Mouse (Mus musculus): ENCODE results near the gene Kcnj12. TPM values are rescaled to one million over a fixed set of nuclear protein-coding genes. Genes with fewer than 3 reads are reported as not detected.

The Kcnj12 gene
- total and polyA plus RNA-seq, 3 experiments = not detected

- DNase-seq (ENCODE audit: low read depth, low spot score) = no peak
- Histone ChIP-seq H3K4me3 (ENCODE audit: control insufficient read depth in 1 of 2, insufficient read depth in 1 of 2, low read depth in 2 of 2, low read length in 2 of 2) (no peak overlapping the region), H3K36me3 (ENCODE audit: control insufficient read depth in 1 of 2, insufficient read depth in 2 of 2, low read length in 2 of 2) (no peaks in the 10 kb centered on the region), H3K27ac (ENCODE audit: control insufficient read depth, low read depth, low read length) (no peak overlapping the region), H3K27me3 (ENCODE audit: control insufficient read depth in 1 of 2, insufficient read depth in 2 of 2, low read length in 2 of 2) (peaks cover 10 to 14% of the 10 kb centered on the region in 2 experiments), H3K9me3 (replicated peaks; ENCODE audit: insufficient read depth, low read length) (no peaks in the 10 kb centered on the region), H3K4me1 (ENCODE audit: control insufficient read depth in 1 of 2, insufficient read depth in 2 of 2, low read length in 2 of 2) (no peaks in the 10 kb centered on the region), H3K79me2 (ENCODE audit: control insufficient read depth, insufficient read depth, low read length, poor library complexity) (no peaks in the 10 kb centered on the region), H3K9ac (ENCODE audit: control insufficient read depth, low read depth, low read length, poor library complexity, severe bottlenecking) (no peak overlapping the region)
- TF ChIP-seq POLR2AphosphoS2 (IDR thresholded peaks at IDR 0.05; ENCODE audit: low read length) (no peak), MAZ (IDR thresholded peaks at IDR 0.05; ENCODE audit: low read depth, low read length) (no peak), TCF12 (IDR thresholded peaks at IDR 0.05; ENCODE audit: low read depth, low read length) (no peak), MYB (IDR thresholded peaks at IDR 0.05; ENCODE audit: low read depth, low read length) (no peak), CHD2 (IDR thresholded peaks at IDR 0.05; ENCODE audit: low read length) (no peak)
Observed at GRCm38 (mm10) chr11:60990428-60990827, 31.9 kb upstream of the Kcnj12 start.

DNA sequence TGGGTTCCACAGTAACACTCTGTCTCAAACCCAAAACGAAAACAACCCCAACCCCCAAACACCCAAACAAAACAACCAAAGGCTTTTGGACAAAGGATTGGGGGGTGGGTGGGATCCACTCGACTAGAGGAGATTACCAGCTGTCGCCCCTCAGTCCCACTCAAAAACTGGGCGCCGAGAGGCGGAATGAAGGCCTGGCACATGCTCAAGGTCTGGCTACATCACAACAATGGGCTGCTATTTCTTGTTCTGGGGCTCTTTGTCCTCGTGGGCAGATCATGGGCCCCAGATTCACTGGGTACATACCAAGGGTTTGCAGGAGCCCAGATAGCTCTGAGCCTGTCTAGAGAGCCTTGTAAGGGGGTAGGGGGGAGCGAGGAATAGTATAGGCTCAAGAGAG, 19.6 kb upstream of the Kcnj12 start:
- TF ChIP-seq ZMIZ1 (IDR thresholded peaks at IDR 0.05; ENCODE audit: low read depth, low read length) (no peak), UBTF (IDR thresholded peaks at IDR 0.05; ENCODE audit: borderline replicate concordance, insufficient read depth, low read depth, low read length) (no peak), GABPA (IDR thresholded peaks at IDR 0.05; ENCODE audit: low read depth, low read length) (no peak), CHD2 (IDR thresholded peaks at IDR 0.05; ENCODE audit: low read length) (no peak), HCFC1 (IDR thresholded peaks at IDR 0.05; ENCODE audit: low read depth, low read length) (no peak)

GRCm38 (mm10) chr11:61004046-61004445, 18.3 kb upstream of the Kcnj12 start:
- TF ChIP-seq MAFK (IDR thresholded peaks at IDR 0.05; ENCODE audit: borderline replicate concordance, low read depth, low read length) = no peak
- no peak for TF ChIP-seq MEF2A (IDR thresholded peaks at IDR 0.05; ENCODE audit: extremely low read depth, insufficient replicate concordance, low read depth, low read length, poor library complexity, severe bottlenecking)
- TF ChIP-seq ELF1 (IDR thresholded peaks at IDR 0.05; ENCODE audit: low read depth, low read length) = no peak
- no peak for TF ChIP-seq TCF12 (IDR thresholded peaks at IDR 0.05; ENCODE audit: low read depth, low read length)
- no peak for TF ChIP-seq CHD1 (IDR thresholded peaks at IDR 0.05; ENCODE audit: low read depth, low read length)
- TF ChIP-seq SMC3 (IDR thresholded peaks at IDR 0.05; ENCODE audit: low read depth, low read length) = no peak
- no peak for TF ChIP-seq SIN3A (IDR thresholded peaks at IDR 0.05; ENCODE audit: low read length)
- TF ChIP-seq ZC3H11A (IDR thresholded peaks at IDR 0.05; ENCODE audit: low read depth, low read length) = no peak
- no peak for TF ChIP-seq MYB (IDR thresholded peaks at IDR 0.05; ENCODE audit: low read depth, low read length)
- no peak for TF ChIP-seq RCOR1 (IDR thresholded peaks at IDR 0.05; ENCODE audit: low read depth, low read length)
- no peak for TF ChIP-seq NELFE (IDR thresholded peaks at IDR 0.05; ENCODE audit: low read depth, low read length)
- Histone ChIP-seq H3K79me2 (ENCODE audit: control insufficient read depth, insufficient read depth, low read length, poor library complexity) (no peaks in the 10 kb centered on the region), H3K27me3 (ENCODE audit: control insufficient read depth in 1 of 2, insufficient read depth in 2 of 2, low read length in 2 of 2) (peaks cover 8 to 9% of the 10 kb centered on the region in 2 experiments), H3K27ac (ENCODE audit: control insufficient read depth, low read depth, low read length) (no peak overlapping the region), H3K9me3 (replicated peaks; ENCODE audit: insufficient read depth, low read length) (no peaks in the 10 kb centered on the region), H3K9ac (ENCODE audit: control insufficient read depth, low read depth, low read length, poor library complexity, severe bottlenecking) (no peak overlapping the region), H3K36me3 (ENCODE audit: control insufficient read depth in 1 of 2, insufficient read depth in 2 of 2, low read length in 2 of 2) (peaks cover 0 to 2% of the 10 kb centered on the region in 2 experiments; a peak in 1 of 4 replicates), H3K4me1 (ENCODE audit: control insufficient read depth in 1 of 2, insufficient read depth in 2 of 2, low read length in 2 of 2) (no peaks in the 10 kb centered on the region), H3K4me3 (ENCODE audit: control insufficient read depth in 1 of 2, insufficient read depth in 1 of 2, low read depth in 2 of 2, low read length in 2 of 2) (no peak overlapping the region)
- no peak for DNase-seq (ENCODE audit: low read depth, low spot score)

More for the DNA sequence above, 19.6 kb upstream of the Kcnj12 start:
- no peak for DNase-seq (ENCODE audit: low read depth, low spot score)
- no peak overlapping the region for H3K27ac ChIP-seq (ENCODE audit: control insufficient read depth, low read depth, low read length)
- H3K4me3 ChIP-seq (ENCODE audit: control insufficient read depth in 1 of 2, insufficient read depth in 1 of 2, low read depth in 2 of 2, low read length in 2 of 2) = no peak overlapping the region
- no peak overlapping the region for H3K9ac ChIP-seq (ENCODE audit: control insufficient read depth, low read depth, low read length, poor library complexity, severe bottlenecking)
- no peaks in the 10 kb centered on the region for H3K9me3 ChIP-seq (replicated peaks; ENCODE audit: insufficient read depth, low read length)
- peaks cover 16 to 17% of the 10 kb centered on the region in 2 experiments for H3K27me3 ChIP-seq (ENCODE audit: control insufficient read depth in 1 of 2, insufficient read depth in 2 of 2, low read length in 2 of 2)
- no peaks in the 10 kb centered on the region for H3K4me1 ChIP-seq (ENCODE audit: control insufficient read depth in 1 of 2, insufficient read depth in 2 of 2, low read length in 2 of 2)
- H3K36me3 ChIP-seq (ENCODE audit: control insufficient read depth in 1 of 2, insufficient read depth in 2 of 2, low read length in 2 of 2) = peaks cover 0 to 2% of the 10 kb centered on the region in 2 experiments; a peak in 1 of 4 replicates
- no peaks in the 10 kb centered on the region for H3K79me2 ChIP-seq (ENCODE audit: control insufficient read depth, insufficient read depth, low read length, poor library complexity)
